Comparison of ENCODE assay signal across 8 mouse cellular contexts in genomic region chr5:144258687-144259086, GRCm38 (mm10). TPM values are rescaled to one million over a fixed set of nuclear protein-coding genes. Genes with fewer than 3 reads are reported as not detected.
A peak's percentile ranks its signal among the peaks of the same experiment; 100 is the strongest.
DNase-seq lines count a peak whose midpoint lies in the region; ATAC-seq and TF ChIP-seq lines count a peak whose summit lies in the region.

No protein-coding gene starts in this region.

- no peaks in the 10 kb centered on the region for H3K9me3 ChIP-seq in forebrain, embryonic 13.5 days (replicated peaks)
- H3K9me3 ChIP-seq in kidney, embryonic 14.5 days (ENCODE audit: control insufficient read depth, low read length): no peaks in the 10 kb centered on the region
- no peaks in the 10 kb centered on the region for H3K9me3 ChIP-seq in neural tube, embryonic 12.5 days

- no peaks in the 10 kb centered on the region for H3K27me3 ChIP-seq in forebrain, embryonic 13.5 days
- H3K27me3 ChIP-seq in kidney, embryonic 14.5 days (ENCODE audit: control insufficient read depth, insufficient read depth, low read length): no peaks in the 10 kb centered on the region
- H3K27me3 ChIP-seq in neural tube, embryonic 12.5 days (replicated peaks): no peaks in the 10 kb centered on the region

- no peak for TF ChIP-seq CTCF in left cerebral cortex, adult 2 months (IDR thresholded peaks at IDR 0.05)

- H3K4me1 ChIP-seq in forebrain, embryonic 13.5 days: peaks cover 61% of the 10 kb centered on the region
- peaks cover 43% of the 10 kb centered on the region for H3K4me1 ChIP-seq in kidney, embryonic 14.5 days (ENCODE audit: control insufficient read depth, insufficient read depth, low read length)
- H3K4me1 ChIP-seq in neural tube, embryonic 12.5 days: peaks cover 40% of the 10 kb centered on the region

- peak overlapping the region; percentile 83 for H3K4me2 ChIP-seq in forebrain, embryonic 13.5 days
- H3K4me2 ChIP-seq in kidney, embryonic 14.5 days (replicated peaks; ENCODE audit: low read depth, low read length): peak overlapping the region; percentile 85
- peak overlapping the region; percentile 88 for H3K4me2 ChIP-seq in neural tube, embryonic 12.5 days (replicated peaks)

- peak overlapping the region; percentile 44 for H3K4me3 ChIP-seq in left cerebral cortex, adult 2 months
- peak overlapping the region; percentile 98 for H3K4me3 ChIP-seq in forebrain, embryonic 13.5 days
- H3K4me3 ChIP-seq in kidney, embryonic 14.5 days (ENCODE audit: low read length): peak overlapping the region; percentile 100
- no peak overlapping the region for H3K4me3 ChIP-seq in neural tube, embryonic 12.5 days

- intact Hi-C loops in left cerebral cortex, adult 2 months (cut with DNase I): loop anchor here (5.0 kb wide), 1 partner anchor 36 kb away; the partner anchor contains the start of gene Tecpr1

- 0 out of 2 replicates have a peak overlapping the region, but pooled peaks have one; percentile 32 for H3K27ac ChIP-seq in left cerebral cortex, adult 2 months
- no peak overlapping the region for H3K27ac ChIP-seq in forebrain, embryonic 13.5 days
- H3K27ac ChIP-seq in kidney, embryonic 14.5 days (ENCODE audit: low read depth, low read length): no peak overlapping the region
- no peak overlapping the region for H3K27ac ChIP-seq in neural tube, embryonic 12.5 days

- ATAC-seq in forebrain, embryonic 13.5 days: no peak
- no peak for ATAC-seq in kidney, embryonic 14.5 days (ENCODE audit: low FRiP score, low TSS enrichment)
- ATAC-seq in neural tube, embryonic 12.5 days (ENCODE audit: low FRiP score, low read depth): no peak
- no peak for ATAC-seq in erythroid progenitor cell, adult 5-6 weeks (replicated peaks; ENCODE audit: low FRiP score, poor library complexity, severe bottlenecking)
- no peak for ATAC-seq in frontal cortex, adult (ENCODE audit: low TSS enrichment)

- H3K36me3 ChIP-seq in forebrain, embryonic 13.5 days (ENCODE audit: poor library complexity, severe bottlenecking): peaks cover 34% of the 10 kb centered on the region
- H3K36me3 ChIP-seq in kidney, embryonic 14.5 days (ENCODE audit: control insufficient read depth, insufficient read depth, low read length): peaks cover 18% of the 10 kb centered on the region; the same call in 1 of the 2 replicates
- peaks cover 18% of the 10 kb centered on the region for H3K36me3 ChIP-seq in neural tube, embryonic 12.5 days

- DNase-seq in left cerebral cortex, adult 2 months (ENCODE audit: extremely low spot score in 1 of 2, low spot score in 2 of 2): no peak
- no peak for DNase-seq in left cerebral cortex, adult 11 months (ENCODE audit: low spot score)
- no peak for DNase-seq in cerebellum, postnatal 36 days

- 5% methylated on average over 2 of the region's 2 CpGs for WGBS in forebrain, embryonic 13.5 days
- 16% methylated on average over 2 of the region's 2 CpGs for WGBS in kidney, embryonic 14.5 days
- WGBS in neural tube, embryonic 12.5 days: 21% methylated on average over 2 of the region's 2 CpGs

- H3K9ac ChIP-seq in forebrain, embryonic 13.5 days: peak overlapping the region; percentile 96
- peak overlapping the region; percentile 97 for H3K9ac ChIP-seq in kidney, embryonic 14.5 days (ENCODE audit: low read depth, low read length)
- H3K9ac ChIP-seq in neural tube, embryonic 12.5 days: peak overlapping the region; percentile 96; the same call in 1 of the 2 replicates

RNA-seq across cellular contexts. Expression of gene Bri3, which starts 14.4 kb away (rescaled TPM):
- total RNA-seq in left cerebral cortex, adult 2 months (2021): 10 to 100 TPM; 65.5 to 72.7 TPM
- 117 and 128 TPM in 2 replicates for polyA plus RNA-seq in forebrain, embryonic 13.5 days (2015; fragmentation: Nextera tagmentation; extraction: Ambion mirVana)
- polyA plus RNA-seq in kidney, embryonic 14.5 days (2014; fragmentation: Nextera tagmentation; extraction: Ambion mirVana): 136 and 148 TPM in 2 replicates
- 147 and 148 TPM in 2 replicates for polyA plus RNA-seq in neural tube, embryonic 12.5 days (2016; fragmentation: Nextera tagmentation; extraction: Ambion mirVana)
- total RNA-seq in erythroid progenitor cell, adult 5-6 weeks (2015; ENCODE audit: low replicate concordance): 20.1 and 20.5 TPM in 2 replicates
- 3.0 and 4.9 TPM in 2 replicates for total RNA-seq in erythroid progenitor cell, adult 5-6 weeks (2017; ENCODE audit: low replicate concordance)

RNA-seq across cellular contexts. Expression of gene Tecpr1, which starts 35.3 kb away (rescaled TPM):
- total RNA-seq in left cerebral cortex, adult 2 months (2021): 100 to 1,000 TPM in 1 of 2 experiments, 10 to 100 TPM in 1; 95.3 to 103 TPM
- polyA plus RNA-seq in forebrain, embryonic 13.5 days (2015; fragmentation: Nextera tagmentation; extraction: Ambion mirVana): 37.9 and 39.7 TPM in 2 replicates
- 13.9 and 16.4 TPM in 2 replicates for polyA plus RNA-seq in kidney, embryonic 14.5 days (2014; fragmentation: Nextera tagmentation; extraction: Ambion mirVana)
- polyA plus RNA-seq in neural tube, embryonic 12.5 days (2016; fragmentation: Nextera tagmentation; extraction: Ambion mirVana): 35.5 and 36.4 TPM in 2 replicates
- total RNA-seq in erythroid progenitor cell, adult 5-6 weeks (2015; ENCODE audit: low replicate concordance): 2.9 and 8.3 TPM in 2 replicates
- 2.1 and 6.2 TPM in 2 replicates for total RNA-seq in erythroid progenitor cell, adult 5-6 weeks (2017; ENCODE audit: low replicate concordance)
